Mouse (Mus musculus): ENCODE measurements around the gene Kantr. TPM values are rescaled to one million over a fixed set of nuclear protein-coding genes. Genes with fewer than 3 reads are reported as not detected.
"Not testable (repeated sequence)": the region's sequence is repeated elsewhere in the genome, so short reads cannot be mapped to it uniquely, and the experiment has no call there.

Gene Kantr
- polyA plus RNA-seq, 1 experiment from 2014 or later: 30.3 TPM

DNA sequence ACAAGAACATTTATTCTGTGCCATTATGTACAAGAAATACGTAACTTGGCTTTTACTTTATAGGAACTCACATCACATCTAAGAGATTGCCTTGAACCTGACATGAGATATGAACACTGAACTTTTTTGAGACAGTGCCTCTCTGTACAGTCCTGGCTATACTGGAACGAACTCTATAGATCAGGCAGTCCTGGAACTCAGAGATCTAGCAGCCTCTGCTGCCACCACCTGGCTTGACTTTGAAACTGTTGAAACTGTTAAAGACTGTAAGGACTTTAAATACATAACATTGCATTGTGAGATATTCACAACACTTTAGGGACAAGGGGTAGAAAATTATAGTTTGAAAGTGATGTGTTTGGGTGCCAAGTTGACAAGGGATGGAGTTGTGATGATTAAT, 19.4 kb downstream of the Kantr start:
- Histone ChIP-seq H3K4me2 (replicated peaks) (no peak overlapping the region), H3K9ac (no peak overlapping the region), H3K4me3 (replicated peaks; ENCODE audit: low read length) (no peak overlapping the region), H3K9me3 (ENCODE audit: control insufficient read depth, low read length) (no peaks in the 10 kb centered on the region), H3K4me1 (replicated peaks; ENCODE audit: control insufficient read depth, insufficient read depth, low read length) (no peaks in the 10 kb centered on the region), H3K27ac (no peak overlapping the region), H3K36me3 (replicated peaks; ENCODE audit: control insufficient read depth, insufficient read depth) (no peaks in the 10 kb centered on the region), H3K27me3 (ENCODE audit: control insufficient read depth, insufficient read depth, low read length) (peaks cover 28% of the 10 kb centered on the region)
- WGBS: 58% methylated on average over 2 of the region's 2 CpGs
- ATAC-seq (ENCODE audit: low FRiP score) (no peak), DNase-seq (ENCODE audit: low spot score) (peak; percentile 53)

- H3K9ac ChIP-seq: no peak overlapping the region
- no peaks in the 10 kb centered on the region for H3K4me1 ChIP-seq (replicated peaks; ENCODE audit: control insufficient read depth, insufficient read depth, low read length)
- DNase-seq (ENCODE audit: low spot score): no peak
- no peak overlapping the region for H3K4me2 ChIP-seq (replicated peaks)
- no peak for ATAC-seq (ENCODE audit: low FRiP score)
- no peaks in the 10 kb centered on the region for H3K9me3 ChIP-seq (ENCODE audit: control insufficient read depth, low read length)
- no peaks in the 10 kb centered on the region for H3K36me3 ChIP-seq (replicated peaks; ENCODE audit: control insufficient read depth, insufficient read depth)
- H3K27ac ChIP-seq: no peak overlapping the region
- H3K4me3 ChIP-seq (replicated peaks; ENCODE audit: low read length): no peak overlapping the region
- peaks cover 28% of the 10 kb centered on the region for H3K27me3 ChIP-seq (ENCODE audit: control insufficient read depth, insufficient read depth, low read length)
Observed at GRCm38 (mm10) chrX:152307371-152307770, 19.9 kb downstream of the Kantr start.

GRCm38 (mm10) chrX:152306224-152306623, 21.1 kb downstream of the Kantr start:
- Histone ChIP-seq H3K36me3 (replicated peaks; ENCODE audit: control insufficient read depth, insufficient read depth) (no peaks in the 10 kb centered on the region), H3K4me2 (replicated peaks) (no peak overlapping the region), H3K4me1 (replicated peaks; ENCODE audit: control insufficient read depth, insufficient read depth, low read length) (no peaks in the 10 kb centered on the region), H3K27ac (no peak overlapping the region), H3K9me3 (ENCODE audit: control insufficient read depth, low read length) (no peaks in the 10 kb centered on the region), H3K4me3 (replicated peaks; ENCODE audit: low read length) (no peak overlapping the region), H3K9ac (no peak overlapping the region), H3K27me3 (ENCODE audit: control insufficient read depth, insufficient read depth, low read length) (peaks cover 32% of the 10 kb centered on the region)
- 67% methylated on average over 2 of the region's 2 CpGs for WGBS
- ATAC-seq (ENCODE audit: low FRiP score) (no peak), DNase-seq (ENCODE audit: low spot score) (no peak)

DNA sequence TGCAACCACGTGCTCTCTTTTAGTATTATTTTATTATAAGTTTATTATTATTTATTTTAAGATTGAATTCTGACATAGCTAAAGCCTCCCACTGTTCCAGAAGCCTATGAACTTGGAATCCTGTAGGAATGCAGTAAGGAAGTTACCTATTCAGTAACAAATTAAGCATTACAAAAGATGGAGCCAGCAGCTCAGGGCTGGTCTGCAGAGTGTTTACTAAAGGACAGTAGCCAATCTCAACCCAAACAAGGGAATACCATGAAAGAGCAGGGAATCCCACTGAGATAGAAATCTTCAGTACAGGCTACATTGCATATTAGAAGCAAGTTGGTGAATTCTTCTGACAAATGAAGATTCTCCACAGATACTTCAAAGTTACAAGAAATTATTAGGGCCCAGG, 40.3 kb downstream of the Kantr start:
- 70% methylated on average over 1 of the region's 1 CpGs for WGBS
- DNase-seq (ENCODE audit: low spot score); H3K36me3 ChIP-seq (replicated peaks; ENCODE audit: control insufficient read depth, insufficient read depth); H3K9ac ChIP-seq; H3K4me2 ChIP-seq (replicated peaks); ATAC-seq (ENCODE audit: low FRiP score); H3K4me3 ChIP-seq (replicated peaks; ENCODE audit: low read length); H3K9me3 ChIP-seq (ENCODE audit: control insufficient read depth, low read length); H3K27ac ChIP-seq; H3K4me1 ChIP-seq (replicated peaks; ENCODE audit: control insufficient read depth, insufficient read depth, low read length): not testable (repeated sequence)
- H3K27me3 ChIP-seq (ENCODE audit: control insufficient read depth, insufficient read depth, low read length): 0 out of 2 replicates have a peak, but pooled peaks cover 11% of the 10 kb centered on the region

- no peak overlapping the region for H3K4me3 ChIP-seq (replicated peaks; ENCODE audit: low read length)
- DNase-seq (ENCODE audit: low spot score): no peak
- H3K27ac ChIP-seq: no peak overlapping the region
- H3K9ac ChIP-seq: no peak overlapping the region
- 0 out of 2 replicates have a peak, but pooled peaks cover 5% of the 10 kb centered on the region for H3K27me3 ChIP-seq (ENCODE audit: control insufficient read depth, insufficient read depth, low read length)
- 87% methylated on average over 3 of the region's 3 CpGs for WGBS
- ATAC-seq (ENCODE audit: low FRiP score): no peak
- no peaks in the 10 kb centered on the region for H3K9me3 ChIP-seq (ENCODE audit: control insufficient read depth, low read length)
- no peaks in the 10 kb centered on the region for H3K36me3 ChIP-seq (replicated peaks; ENCODE audit: control insufficient read depth, insufficient read depth)
- no peak overlapping the region for H3K4me2 ChIP-seq (replicated peaks)
- H3K4me1 ChIP-seq (replicated peaks; ENCODE audit: control insufficient read depth, insufficient read depth, low read length): no peaks in the 10 kb centered on the region
Observed at GRCm38 (mm10) chrX:152284746-152285145, 42.5 kb downstream of the Kantr start.

GRCm38 (mm10) chrX:152279384-152279783, 47.9 kb downstream of the Kantr start:
- 0 out of 2 replicates have a peak, but pooled peaks cover 5% of the 10 kb centered on the region for H3K27me3 ChIP-seq (ENCODE audit: control insufficient read depth, insufficient read depth, low read length)
- peaks cover 11% of the 10 kb centered on the region; the same call in 1 of the 2 replicates for H3K36me3 ChIP-seq (replicated peaks; ENCODE audit: control insufficient read depth, insufficient read depth)
- H3K9me3 ChIP-seq (ENCODE audit: control insufficient read depth, low read length): no peaks in the 10 kb centered on the region
- no peak overlapping the region for H3K9ac ChIP-seq
- no peak overlapping the region for H3K4me2 ChIP-seq (replicated peaks)
- ATAC-seq (ENCODE audit: low FRiP score) (no peak), DNase-seq (ENCODE audit: low spot score) (no peak)
- no peak overlapping the region for H3K4me3 ChIP-seq (replicated peaks; ENCODE audit: low read length)
- H3K4me1 ChIP-seq (replicated peaks; ENCODE audit: control insufficient read depth, insufficient read depth, low read length): no peaks in the 10 kb centered on the region
- 90% methylated on average over 6 of the region's 6 CpGs for WGBS
- H3K27ac ChIP-seq: no peak overlapping the region

DNA sequence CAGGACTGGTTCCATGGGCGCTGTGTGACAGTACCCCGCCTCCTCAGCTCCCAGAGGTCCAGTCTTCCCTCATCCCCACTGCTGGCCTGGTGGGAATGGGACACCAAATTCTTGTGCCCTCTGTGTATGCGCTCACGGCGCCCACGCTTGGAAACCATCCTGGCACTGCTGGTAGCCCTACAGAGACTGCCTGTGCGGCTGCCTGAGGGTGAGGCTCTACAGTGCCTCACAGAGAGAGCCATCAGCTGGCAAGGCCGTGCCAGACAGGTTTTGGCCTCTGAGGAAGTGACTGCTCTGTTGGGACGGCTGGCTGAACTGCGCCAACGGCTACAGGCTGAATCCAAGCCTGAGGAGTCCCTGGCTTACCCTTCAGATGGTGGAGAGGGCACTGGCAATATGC, 56.1 kb downstream of the Kantr start:
- ATAC-seq (ENCODE audit: low FRiP score) (no peak), DNase-seq (ENCODE audit: low spot score) (no peak)
- H3K9me3 ChIP-seq (ENCODE audit: control insufficient read depth, low read length): no peaks in the 10 kb centered on the region
- H3K4me3 ChIP-seq (replicated peaks; ENCODE audit: low read length): no peak overlapping the region
- no peaks in the 10 kb centered on the region for H3K27me3 ChIP-seq (ENCODE audit: control insufficient read depth, insufficient read depth, low read length)
- no peak overlapping the region for H3K9ac ChIP-seq
- H3K27ac ChIP-seq: no peak overlapping the region
- peaks cover 91% of the 10 kb centered on the region for H3K36me3 ChIP-seq (replicated peaks; ENCODE audit: control insufficient read depth, insufficient read depth)
- H3K4me1 ChIP-seq (replicated peaks; ENCODE audit: control insufficient read depth, insufficient read depth, low read length): no peaks in the 10 kb centered on the region
- no peak overlapping the region for H3K4me2 ChIP-seq (replicated peaks)
- WGBS: 97% methylated on average over 11 of the region's 11 CpGs

Other genes starting within 250 kb of the Kantr start
- 8.4 and 9.5 TPM in 2 replicates for gene Iqsec2, start 183.2 kb downstream of the Kantr start, polyA plus RNA-seq (2014; fragmentation: Nextera tagmentation; extraction: Ambion mirVana)
- 24.6 and 25.1 TPM in 2 replicates for gene Kdm5c, start 94.5 kb downstream of the Kantr start, polyA plus RNA-seq (2014; fragmentation: Nextera tagmentation; extraction: Ambion mirVana)
- 39.9 and 40.2 TPM in 2 replicates for gene Tspyl2, start 14.9 kb upstream of the Kantr start, polyA plus RNA-seq (2014; fragmentation: Nextera tagmentation; extraction: Ambion mirVana)
- 6.9 and 7.5 TPM in 2 replicates for gene Gpr173, start 41.2 kb upstream of the Kantr start, polyA plus RNA-seq (2014; fragmentation: Nextera tagmentation; extraction: Ambion mirVana)
- gene Cldn34a, start 235.8 kb upstream of the Kantr start, polyA plus RNA-seq (2014; fragmentation: Nextera tagmentation; extraction: Ambion mirVana): not detected in 2 replicates